Mouse (Mus musculus) MEL (cell line): ENCODE measurements at regions not wholly inside any gene's neighbourhood (a gene's known extent, or its start where the extent isn't known, plus 50 kb on each side); places are given as distances from the start of the nearest gene placed in this dataset.

ENCODE experiments used
- DNase-seq: peaks from one replicate; pipeline ENCODE4 v3.0.0; 2011; ENCODE audit warnings: low read depth, low spot score
- H3K27ac ChIP-seq: 2 replicates; pipeline ENCODE4 v1.5.1; 2012; ENCODE audit warnings: low read depth, mild to moderate bottlenecking, control low read depth, low read length, moderate library complexity; ENCODE audit not compliant: control insufficient read depth
- H3K27me3 ChIP-seq, 2 experiments: fragments of 150-350 bp in 1 of 2; sonication (generic) in 1 of 2; 2 replicates each; pipeline ENCODE4 v1.6.1; 2012; ENCODE audit warnings: low read length in 2 of 2, mild to moderate bottlenecking in 2 of 2, improper control_type of control experiment in 1 of 2, moderate library complexity in 1 of 2; ENCODE audit not compliant: insufficient read depth in 2 of 2, control insufficient read depth in 1 of 2
- H3K36me3 ChIP-seq, 2 experiments: 2 replicates each; pipeline ENCODE4 v1.6.1; 2012 to 2014; ENCODE audit warnings: low read length in 2 of 2, improper control_type of control experiment in 1 of 2, inconsistent platforms in 1 of 2, mild to moderate bottlenecking in 1 of 2; ENCODE audit not compliant: insufficient read depth in 2 of 2, control insufficient read depth in 1 of 2
- H3K4me1 ChIP-seq, 2 experiments: fragments of 150-350 bp in 1 of 2; sonication (generic) in 1 of 2; 2 replicates each; pipeline ENCODE4 v1.6.1; 2012; ENCODE audit warnings: low read length in 2 of 2, improper control_type of control experiment in 1 of 2, mild to moderate bottlenecking in 1 of 2; ENCODE audit not compliant: insufficient read depth in 2 of 2, control insufficient read depth in 1 of 2
- H3K4me3 ChIP-seq, 2 experiments: fragments of 150-350 bp in 1 of 2; sonication (generic) in 1 of 2; 2 replicates each; pipeline ENCODE4 v1.5.1; 2012; ENCODE audit warnings: low read depth in 2 of 2, low read length in 2 of 2, mild to moderate bottlenecking in 2 of 2, moderate library complexity in 2 of 2, control low read depth in 1 of 2, improper control_type of control experiment in 1 of 2; ENCODE audit not compliant: control insufficient read depth in 1 of 2, insufficient read depth in 1 of 2
- H3K79me2 ChIP-seq: 2 replicates; pipeline ENCODE4 v1.6.1; 2012; ENCODE audit warnings: mild to moderate bottlenecking, low read length, moderate library complexity; ENCODE audit not compliant: control insufficient read depth, poor library complexity, insufficient read depth
- H3K9ac ChIP-seq: 2 replicates; pipeline ENCODE4 v1.6.1; 2012; ENCODE audit warnings: low read depth, mild to moderate bottlenecking, control low read depth, low read length, moderate library complexity; ENCODE audit not compliant: control insufficient read depth, poor library complexity, severe bottlenecking
- H3K9me3 ChIP-seq: fragments of 150-350 bp; sonication (generic); replicated peaks from 2 replicates; pipeline ENCODE4 v1.6.1; 2012; ENCODE audit warnings: mild to moderate bottlenecking, low read length, improper control_type of control experiment, moderate library complexity; ENCODE audit not compliant: insufficient read depth
- BHLHE40 ChIP-seq: IDR thresholded peaks from 2 replicates; pipeline ENCODE4 v1.6.1; 2012; ENCODE audit warnings: low read depth, mild to moderate bottlenecking, inconsistent platforms, low read length, improper control_type of control experiment, borderline replicate concordance
- CHD1 ChIP-seq: IDR thresholded peaks from 2 replicates; pipeline ENCODE4 v1.6.1; 2012; ENCODE audit warnings: low read depth, mild to moderate bottlenecking, inconsistent platforms, low read length, improper control_type of control experiment
- CTCF ChIP-seq, 3 experiments: IDR thresholded peaks in 2 of 3; conservative IDR thresholded peaks in 1 of 3; 2 replicates each; pipeline ENCODE4 v1.5.1; 2011 to 2012; ENCODE audit warnings: low read length in 3 of 3, low read depth in 2 of 3, mild to moderate bottlenecking in 2 of 3, improper control_type of control experiment in 1 of 3, inconsistent platforms in 1 of 3, mixed read lengths in 1 of 3, moderate library complexity in 1 of 3; ENCODE audit not compliant: control insufficient read depth in 1 of 3, insufficient read depth in 1 of 3, poor library complexity in 1 of 3, severe bottlenecking in 1 of 3
- ETS1 ChIP-seq: IDR thresholded peaks from 2 replicates; pipeline ENCODE4 v1.6.1; 2012; ENCODE audit warnings: low read depth, mild to moderate bottlenecking, inconsistent platforms, low read length, improper control_type of control experiment, moderate library complexity
- GABPA ChIP-seq: IDR thresholded peaks from 2 replicates; pipeline ENCODE4 v1.6.1; 2012; ENCODE audit warnings: low read depth, mild to moderate bottlenecking, inconsistent platforms, low read length, improper control_type of control experiment, moderate library complexity
- JUND ChIP-seq: IDR thresholded peaks from 2 replicates; pipeline ENCODE4 v1.6.1; 2011; ENCODE audit warnings: low read depth, mild to moderate bottlenecking, improper control_type of control experiment, low read length
- KAT2A ChIP-seq: conservative IDR thresholded peaks from 2 replicates; pipeline ENCODE4 v1.6.1; 2012; ENCODE audit warnings: low read depth, low read length, improper control_type of control experiment, inconsistent platforms
- MAX ChIP-seq: IDR thresholded peaks from 2 replicates; pipeline ENCODE4 v1.6.1; 2011; ENCODE audit warnings: low read length, improper control_type of control experiment
- MAZ ChIP-seq: IDR thresholded peaks from 2 replicates; pipeline ENCODE4 v1.6.1; 2012; ENCODE audit warnings: low read depth, mild to moderate bottlenecking, inconsistent platforms, low read length, improper control_type of control experiment
- MYC ChIP-seq: IDR thresholded peaks from 2 replicates; pipeline ENCODE4 v1.6.1; 2011; ENCODE audit warnings: low read depth, mild to moderate bottlenecking, low read length, improper control_type of control experiment, moderate library complexity
- NRF1 ChIP-seq: IDR thresholded peaks from 2 replicates; pipeline ENCODE4 v1.6.1; 2014; ENCODE audit warnings: low read depth, mild to moderate bottlenecking, inconsistent platforms, low read length, improper control_type of control experiment, moderate library complexity; ENCODE audit not compliant: poor library complexity, insufficient read depth, severe bottlenecking
- POLR2AphosphoS5 ChIP-seq: IDR thresholded peaks from 2 replicates; pipeline ENCODE4 v1.6.1; 2012; ENCODE audit warnings: low read depth, borderline replicate concordance, mild to moderate bottlenecking, inconsistent platforms, low read length, moderate library complexity, mixed read lengths
- TBP ChIP-seq: IDR thresholded peaks from 2 replicates; pipeline ENCODE4 v1.8.0; 2011; ENCODE audit warnings: low read depth, low read length, improper control_type of control experiment
- TCF12 ChIP-seq: IDR thresholded peaks from 2 replicates; pipeline ENCODE4 v1.6.1; 2014; ENCODE audit warnings: low read depth, mild to moderate bottlenecking, inconsistent platforms, low read length, improper control_type of control experiment, moderate library complexity
- USF1 ChIP-seq: IDR thresholded peaks from 2 replicates; pipeline ENCODE4 v1.6.1; 2014; ENCODE audit warnings: low read depth, mild to moderate bottlenecking, inconsistent platforms, low read length, improper control_type of control experiment, moderate library complexity
- USF2 ChIP-seq, 2 experiments: IDR thresholded peaks; 2 replicates each; pipeline ENCODE4 v1.6.1; 2011 to 2012; ENCODE audit warnings: improper control_type of control experiment in 2 of 2, low read length in 2 of 2, borderline replicate concordance in 1 of 2, inconsistent platforms in 1 of 2, low read depth in 1 of 2, mild to moderate bottlenecking in 1 of 2; ENCODE audit not compliant: insufficient read depth in 1 of 2
- ZNF384 ChIP-seq: IDR thresholded peaks from 2 replicates; pipeline ENCODE4 v1.6.1; 2012; ENCODE audit warnings: low read depth, mild to moderate bottlenecking, inconsistent platforms, low read length, improper control_type of control experiment

- Histone ChIP-seq H3K27me3 (no peaks in the 10 kb centered on the region; a peak in 1 of 4 replicates), H3K9ac (no peak overlapping the region), H3K4me1 (no peaks in the 10 kb centered on the region), H3K4me3 (no peak overlapping the region), H3K9me3 (no peaks in the 10 kb centered on the region), H3K36me3 (no peaks in the 10 kb centered on the region), H3K27ac (no peak overlapping the region), H3K79me2 (no peaks in the 10 kb centered on the region)
- DNase-seq, result no peak
- TF ChIP-seq USF2 (IDR thresholded peaks at IDR 0.05; ENCODE audit: borderline replicate concordance in 1 of 2, insufficient read depth in 1 of 2, low read depth in 1 of 2, low read length in 2 of 2), result no peak
- no peak for TF ChIP-seq MYC
- TF ChIP-seq ZNF384, result no peak
- no peak for TF ChIP-seq TCF12
- TF ChIP-seq NRF1, result no peak
- no peak for TF ChIP-seq CTCF (IDR thresholded peaks at IDR 0.05 in 2 of 3, conservative IDR thresholded peaks at IDR 0.05 in 1 of 3; ENCODE audit: control insufficient read depth in 1 of 3, insufficient read depth in 1 of 3, low read depth in 2 of 3, low read length in 3 of 3, poor library complexity in 1 of 3, severe bottlenecking in 1 of 3)
- TF ChIP-seq CHD1, result no peak
- TF ChIP-seq TBP, result no peak
- no peak for TF ChIP-seq GABPA
- TF ChIP-seq KAT2A, result no peak
- no peak for TF ChIP-seq ETS1
- TF ChIP-seq USF1, result no peak
- TF ChIP-seq MAZ, result no peak
- TF ChIP-seq BHLHE40, result no peak
- no peak for TF ChIP-seq POLR2AphosphoS5
Measured at GRCm38 (mm10) chr13:106669665-106670064, 267.1 kb downstream of the Ipo11 start.

- no peak overlapping the region for H3K4me3 ChIP-seq
- no peak overlapping the region for H3K9ac ChIP-seq
- no peaks in the 10 kb centered on the region for H3K4me1 ChIP-seq
- no peaks in the 10 kb centered on the region for H3K9me3 ChIP-seq
- H3K36me3 ChIP-seq, result no peaks in the 10 kb centered on the region
- peaks cover 0 to 1% of the 10 kb centered on the region in 2 experiments; a peak in 1 of 4 replicates for H3K27me3 ChIP-seq
- DNase-seq, result no peak
- TF ChIP-seq MAX (no peak), JUND (no peak), USF1 (no peak), TCF12 (no peak)
- no peaks in the 10 kb centered on the region for H3K79me2 ChIP-seq
- no peak overlapping the region for H3K27ac ChIP-seq
Measured at GRCm38 (mm10) chr13:106662195-106662594, 274.6 kb downstream of the Ipo11 start.
